Mouse (Mus musculus): ENCODE results near the gene Atp6v0b.
A peak's percentile ranks its signal among the peaks of the same experiment; 100 is the strongest.

Gene Atp6v0b

DNA sequence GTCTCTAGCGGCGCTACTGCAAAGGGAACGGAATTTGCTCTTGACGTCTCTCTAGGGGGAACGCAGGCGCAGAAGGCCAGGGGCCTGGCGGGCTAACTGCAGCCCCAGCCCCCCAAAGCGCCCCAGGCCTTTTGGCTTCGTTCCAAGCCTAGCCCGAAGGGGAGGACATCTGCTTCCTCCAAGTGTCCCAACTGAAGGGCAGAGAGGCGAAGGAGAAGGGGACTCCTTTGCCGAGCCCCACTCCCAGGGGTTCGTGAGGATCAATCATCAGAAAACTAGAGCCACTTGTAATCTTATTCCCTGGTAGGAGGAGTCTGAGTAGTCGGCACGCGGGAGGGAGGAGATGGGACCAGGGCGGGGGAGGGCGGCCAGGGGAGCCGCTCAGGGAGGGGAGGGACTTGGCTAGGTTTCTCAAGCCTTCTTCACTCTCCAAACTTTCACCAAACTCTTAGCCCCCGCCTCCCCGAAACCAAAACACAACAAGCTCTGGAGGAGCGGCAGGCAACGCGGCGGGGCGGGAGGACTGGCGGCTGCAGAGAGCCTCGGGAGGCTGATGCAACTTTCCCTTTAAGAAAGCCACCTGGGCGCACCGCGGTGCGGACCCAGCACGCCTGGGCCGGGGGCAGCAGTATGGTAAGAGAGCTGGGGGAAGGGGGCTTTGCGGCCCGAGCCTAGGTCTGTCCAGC lies 52.1 kb downstream of the Atp6v0b start:
- DNase-seq, result peak; percentile 76 to 85

DNA sequence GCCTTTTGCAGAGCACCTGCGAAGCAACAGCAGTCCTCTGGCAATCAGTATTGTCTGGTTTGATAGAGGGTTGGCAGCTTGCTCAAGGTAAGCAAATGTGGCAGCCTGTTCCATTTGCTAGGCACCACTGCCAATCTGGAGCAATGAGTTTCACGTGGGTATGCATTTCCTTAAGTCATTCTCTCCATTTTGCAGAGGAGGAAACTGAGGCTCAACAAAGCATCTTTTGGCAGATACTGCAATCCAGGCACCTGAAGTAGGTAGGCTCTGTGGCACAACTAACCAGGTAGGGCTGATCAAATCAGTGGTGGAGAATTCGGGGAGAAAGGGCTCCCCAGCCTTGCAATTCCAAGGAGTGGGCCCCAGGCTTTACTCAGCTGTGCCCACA lies 52.7 kb downstream of the Atp6v0b start, which contains the start of gene Slc6a9:
Slc6a9 (plus strand) TSS at position 50 of the 388 bp plus-strand sequence.
- no peak for DNase-seq

All from kidney, postnatal 4 days (tissue).